Mouse (Mus musculus) kidney, adult 11 months (tissue): ENCODE measurements around the gene Hist1h4b.
"Not testable (repeated sequence)": the region's sequence is repeated elsewhere in the genome, so short reads cannot be mapped to it uniquely, and the experiment has no call there.

ENCODE experiments used
- DNase-seq: peaks from one replicate; pipeline ENCODE4 v3.0.0; 2022

Hist1h4b gene

DNA sequence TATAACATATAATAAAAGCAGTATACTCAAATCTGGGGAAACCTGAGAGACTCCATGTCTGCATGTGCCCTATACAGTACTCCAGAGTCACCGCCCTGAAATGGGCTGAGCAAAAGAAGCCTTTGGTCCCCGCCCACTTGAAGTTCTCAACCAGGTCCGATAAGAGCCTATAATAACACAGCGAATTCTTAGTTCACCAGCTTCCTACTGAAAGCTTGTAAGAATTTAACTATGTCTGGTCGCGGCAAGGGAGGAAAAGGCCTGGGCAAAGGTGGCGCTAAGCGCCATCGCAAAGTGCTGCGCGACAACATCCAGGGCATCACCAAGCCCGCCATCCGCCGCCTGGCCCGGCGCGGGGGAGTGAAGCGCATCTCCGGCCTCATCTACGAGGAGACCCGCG, at the start of gene Hist1h4b:
Gene Hist1h4b (plus strand): TSS at position 224 of the 400 bp plus-strand sequence.
- peak; percentile 89 for DNase-seq

DNA sequence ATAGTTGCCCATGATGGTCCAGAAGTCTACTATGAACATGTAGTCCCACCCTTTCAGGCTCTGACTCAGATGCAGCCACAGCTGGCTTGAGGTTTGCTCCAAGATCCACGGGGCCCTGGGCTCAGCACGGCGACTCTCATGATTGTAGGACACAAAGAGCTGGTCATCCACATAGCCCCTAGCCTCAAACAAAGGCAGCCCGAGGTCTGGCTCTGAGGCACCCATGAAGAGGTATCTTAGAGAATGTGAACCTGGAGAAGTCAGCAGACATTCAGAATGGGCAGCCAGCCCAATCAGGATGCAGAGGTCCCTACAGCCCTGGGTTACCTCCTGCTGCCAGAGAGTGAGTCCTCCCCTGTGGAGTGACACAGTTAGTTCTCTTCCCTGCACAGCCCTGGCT, 48.8 kb upstream of the Hist1h4b start:
- DNase-seq, result no peak

DNA sequence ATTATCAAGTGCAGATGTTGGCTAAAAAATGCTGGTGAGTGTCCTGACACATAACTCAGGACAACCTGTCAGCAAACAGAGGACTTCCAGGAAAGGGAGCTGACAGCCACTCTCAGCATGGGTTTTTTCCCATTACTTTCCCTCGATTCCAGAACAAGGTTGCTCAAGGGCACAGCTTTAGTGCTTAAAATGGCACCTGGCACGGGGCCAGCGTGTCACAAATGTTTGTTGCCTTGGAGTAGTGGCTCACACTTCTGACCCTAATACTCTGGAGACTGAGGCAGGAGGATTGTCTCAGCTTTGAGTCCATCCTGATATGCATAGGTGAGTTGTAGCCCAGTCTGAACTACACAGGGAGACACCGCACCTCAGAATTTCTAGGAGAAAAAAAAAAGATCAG, 48.2 kb upstream of the Hist1h4b start:
- DNase-seq, result no peak

DNA sequence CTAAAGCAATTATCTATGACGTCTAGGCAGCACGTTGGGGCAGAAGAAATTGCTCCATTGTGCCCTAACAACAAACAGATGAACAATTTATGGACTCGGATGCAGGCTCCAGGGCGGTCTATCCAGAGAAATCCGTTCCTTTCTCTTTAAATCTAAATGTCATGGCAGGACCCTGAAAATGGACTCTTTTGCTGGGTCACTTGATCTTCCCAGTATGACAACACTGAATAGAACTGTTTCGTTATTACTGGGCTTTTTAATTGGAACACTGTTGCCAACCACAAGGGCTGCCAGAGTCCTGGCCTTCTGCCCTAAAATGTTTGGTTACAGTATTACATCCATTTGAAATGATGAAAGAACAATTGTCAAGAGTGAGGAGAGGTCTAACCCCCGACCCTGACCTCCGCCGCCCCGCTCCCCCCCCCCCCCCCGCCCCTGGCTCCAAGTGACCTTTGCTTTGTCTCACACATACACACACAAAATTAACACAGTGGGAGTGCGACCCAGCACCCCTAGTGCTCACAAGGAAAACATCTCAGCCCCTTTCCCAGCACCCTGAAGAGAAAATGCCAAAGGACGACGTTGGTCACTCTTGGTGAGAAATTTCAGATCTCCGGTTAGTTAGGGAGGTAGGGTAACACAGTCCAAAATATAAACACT, 47.0 kb upstream of the Hist1h4b start:
- DNase-seq, result no peak

DNA sequence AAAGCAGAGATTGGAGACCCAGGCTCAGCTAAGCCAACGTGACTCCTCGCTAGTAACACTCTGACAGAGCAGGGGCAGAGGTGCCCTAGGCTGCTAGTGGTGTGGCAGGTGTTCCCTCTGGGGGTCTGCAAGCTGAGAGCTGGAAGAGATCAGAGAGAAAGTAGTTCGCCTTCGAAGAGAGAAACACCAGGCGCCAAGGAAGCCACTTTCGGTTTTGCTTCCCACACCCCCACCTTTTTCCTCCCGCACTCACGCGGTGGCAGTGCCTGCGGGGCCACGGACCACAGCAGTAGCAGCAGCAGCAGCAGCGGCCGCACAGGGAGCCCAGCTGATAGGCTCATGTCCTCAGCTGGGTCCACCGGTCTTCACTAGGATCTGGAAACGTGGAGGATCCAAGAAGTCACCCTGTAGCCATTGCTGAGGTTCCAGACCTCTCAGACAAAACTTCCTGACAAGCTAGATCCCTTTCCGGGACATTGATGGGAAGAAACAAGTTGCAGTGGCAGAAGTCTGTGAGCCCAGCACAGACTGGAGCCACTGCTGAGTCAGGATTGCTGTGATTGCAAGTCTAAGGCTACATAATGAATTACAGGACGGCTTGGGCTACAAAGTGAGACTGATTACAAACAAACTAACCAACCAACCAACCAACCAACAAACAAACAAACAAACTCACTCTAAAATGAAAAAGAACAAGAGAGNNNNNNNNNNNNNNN, 46.3 kb upstream of the Hist1h4b start, which contains the start of gene Hfe:
Gene Hfe (minus strand): TSS at position 481 of the 716 bp plus-strand sequence.
- DNase-seq, result peak; percentile 42

DNA sequence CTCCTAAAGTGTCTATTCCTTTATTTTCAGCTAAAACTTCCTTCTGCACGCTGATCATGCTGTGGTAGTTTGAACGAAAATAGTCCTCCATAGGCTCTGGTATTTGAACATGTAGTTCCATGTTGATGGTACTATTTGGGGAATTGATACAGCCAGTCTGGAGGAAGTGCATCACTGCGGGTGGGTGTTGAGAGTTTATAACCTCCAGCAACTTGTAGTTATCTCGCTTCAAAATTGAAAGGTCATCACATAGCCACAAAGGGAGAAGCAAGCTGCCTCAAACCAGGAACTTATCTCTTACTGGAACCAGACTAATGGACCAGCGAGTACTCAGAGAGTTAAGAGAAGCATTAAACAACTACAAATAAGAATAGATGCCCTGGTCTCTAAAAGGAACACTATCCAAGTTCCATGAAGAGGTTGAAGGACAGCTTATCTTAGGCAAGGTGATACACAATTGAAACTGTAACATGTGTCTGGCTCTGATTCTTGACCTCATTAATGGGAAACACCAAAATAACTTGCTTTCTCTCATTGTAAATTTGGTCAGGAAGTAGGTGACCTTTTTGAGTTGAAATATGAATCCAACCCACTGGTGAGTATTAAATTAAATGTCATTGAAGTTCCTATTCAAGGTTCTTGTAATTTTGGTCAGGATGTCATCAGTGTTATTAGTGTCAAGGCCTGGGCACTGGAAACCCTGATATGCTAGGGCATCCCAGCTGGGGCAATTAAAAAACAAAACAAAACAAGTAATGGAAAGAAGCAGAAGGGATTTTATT, 40.4 kb upstream of the Hist1h4b start:
- no peak for DNase-seq

DNA sequence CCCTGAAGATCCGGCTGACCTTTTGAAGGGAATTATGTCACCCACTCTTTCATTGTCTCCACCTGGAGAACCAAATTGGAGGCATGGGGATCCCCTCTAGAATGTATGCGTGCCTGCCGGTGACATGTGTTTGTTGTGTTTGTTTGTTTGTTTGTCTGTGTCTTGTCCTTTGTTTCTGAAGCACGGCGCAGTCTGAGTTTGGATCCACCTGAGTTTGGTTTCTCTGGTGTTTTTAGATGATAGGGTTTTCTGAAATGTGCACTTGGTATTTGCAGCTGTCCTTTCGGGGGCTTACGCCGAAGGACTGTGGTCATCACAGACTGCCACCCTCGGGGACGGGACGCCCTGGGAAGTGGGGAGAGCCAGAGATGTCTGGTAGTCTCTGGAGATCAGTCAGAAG, 39.6 kb upstream of the Hist1h4b start:
- no peak for DNase-seq

DNA sequence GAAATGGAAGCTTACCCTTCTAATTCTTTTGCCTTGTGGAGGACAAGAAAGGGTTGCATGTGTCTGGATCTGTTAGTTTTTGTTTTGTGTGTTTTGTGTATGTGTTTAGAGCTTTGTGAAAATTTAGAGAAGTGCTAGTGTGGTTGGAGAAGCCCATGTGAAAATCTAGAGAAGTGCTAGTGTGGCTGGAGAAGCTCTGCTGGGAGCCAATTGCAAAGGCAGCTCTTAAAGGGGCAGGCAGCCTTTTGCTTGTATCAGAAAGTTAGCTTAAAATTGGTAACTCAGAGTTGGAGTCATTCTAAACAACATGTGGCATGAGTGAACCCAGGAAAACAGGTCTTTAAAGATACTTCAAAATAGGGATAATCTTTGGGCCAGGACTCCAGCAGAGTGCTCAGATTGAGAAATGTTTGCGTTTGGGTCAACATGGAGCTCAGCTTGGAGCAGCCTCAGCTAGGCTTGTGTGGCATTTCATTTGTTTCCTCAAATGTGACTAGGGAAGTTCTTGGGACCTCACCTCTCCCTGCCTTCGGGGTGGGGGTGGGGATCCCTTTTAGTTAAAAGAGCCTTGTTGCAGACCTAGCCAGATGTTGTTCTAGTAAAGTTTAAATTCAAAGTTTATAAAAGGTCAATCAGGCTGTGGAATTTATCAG, 39.1 kb upstream of the Hist1h4b start:
- not testable (repeated sequence) for DNase-seq

DNA sequence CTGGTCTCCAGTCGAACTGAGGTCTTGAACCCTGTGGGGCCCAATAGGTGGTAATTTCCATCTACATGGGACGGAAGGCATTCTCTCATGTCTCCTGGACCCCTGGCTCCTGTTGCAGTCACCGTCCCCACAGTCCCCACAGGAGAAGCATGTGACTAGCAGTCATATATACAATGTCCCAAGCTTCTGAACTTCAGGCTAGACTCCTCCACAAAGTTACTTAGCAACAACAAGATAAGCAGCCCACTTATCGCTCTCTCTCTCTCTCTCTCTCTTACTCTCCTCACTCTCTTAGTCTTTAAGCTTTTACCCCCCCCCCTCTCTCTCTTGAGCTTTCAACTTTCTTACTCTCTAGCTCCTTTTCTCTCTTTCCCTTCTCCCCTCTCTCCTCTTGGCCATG, 32.6 kb upstream of the Hist1h4b start:
- no peak for DNase-seq

DNA sequence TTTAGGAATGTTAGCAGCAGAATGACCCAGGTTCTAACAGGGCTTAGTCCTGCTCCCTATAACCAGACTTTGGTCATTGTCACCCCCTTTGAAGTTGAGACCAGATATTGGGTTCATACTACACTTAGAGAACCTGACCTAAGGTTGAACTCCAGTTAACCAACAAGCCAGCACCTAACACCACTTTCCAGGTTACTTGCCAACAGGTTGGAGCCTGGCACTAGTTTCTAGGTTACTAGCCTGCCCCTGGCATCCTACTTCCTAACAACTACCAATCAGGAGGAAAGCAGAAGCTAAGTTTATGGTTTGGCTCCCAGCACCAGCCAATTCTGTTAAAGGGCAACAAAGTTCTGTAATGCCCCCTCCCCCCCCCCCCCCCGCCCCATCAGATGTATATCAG, 31.6 kb upstream of the Hist1h4b start:
- DNase-seq, result no peak

DNA sequence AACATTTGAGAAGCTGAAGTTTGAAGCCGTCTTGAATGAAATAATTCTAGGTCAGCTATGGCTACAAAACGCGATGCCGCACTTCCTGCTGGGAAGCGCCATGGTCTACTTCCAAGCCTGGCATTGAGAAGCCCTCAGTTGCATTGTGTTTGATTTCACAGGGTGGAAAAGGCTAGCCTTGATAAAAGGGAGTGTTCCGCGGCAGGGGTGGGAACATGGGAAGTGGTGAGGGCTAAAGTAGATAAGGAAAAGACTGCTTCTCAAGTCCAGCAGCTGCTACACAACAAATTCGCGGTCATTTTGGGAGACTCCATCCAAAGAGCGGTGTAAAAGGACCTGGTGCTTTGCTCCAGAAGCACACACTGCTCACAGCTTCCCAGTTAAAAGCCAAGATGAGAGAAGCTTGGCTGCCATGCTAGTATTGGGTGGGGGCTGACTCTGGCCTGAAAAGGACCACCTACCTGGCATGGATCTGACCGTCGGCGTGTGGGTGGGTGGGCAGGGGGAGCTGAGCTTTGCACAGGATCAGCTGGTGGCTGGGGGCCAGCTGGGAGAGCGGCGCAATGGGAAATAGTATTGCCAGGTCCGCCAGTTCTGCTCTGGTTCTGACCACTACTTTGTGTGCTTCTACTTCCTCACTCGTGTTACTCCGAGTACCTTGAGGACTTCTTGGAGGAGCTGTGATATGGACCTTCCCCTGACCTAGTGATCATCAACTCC, 28.2 kb upstream of the Hist1h4b start:
- no peak for DNase-seq

DNA sequence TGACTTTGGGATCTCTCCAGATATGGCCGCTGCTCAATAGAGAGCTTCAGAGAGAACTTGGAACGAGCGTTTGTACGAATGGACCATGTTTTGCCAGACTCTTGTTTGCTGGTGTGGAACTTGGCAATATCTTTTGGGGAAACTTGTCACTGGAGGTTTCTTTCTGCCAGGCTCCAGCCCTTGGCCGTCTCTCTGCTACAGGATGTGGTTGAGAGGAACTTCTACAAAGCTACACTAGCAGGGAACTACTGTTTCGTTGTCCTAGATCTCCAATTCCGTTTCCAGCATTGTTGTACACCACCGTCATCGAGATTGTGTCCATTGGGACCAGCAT, 27.7 kb upstream of the Hist1h4b start:
- no peak for DNase-seq

DNA sequence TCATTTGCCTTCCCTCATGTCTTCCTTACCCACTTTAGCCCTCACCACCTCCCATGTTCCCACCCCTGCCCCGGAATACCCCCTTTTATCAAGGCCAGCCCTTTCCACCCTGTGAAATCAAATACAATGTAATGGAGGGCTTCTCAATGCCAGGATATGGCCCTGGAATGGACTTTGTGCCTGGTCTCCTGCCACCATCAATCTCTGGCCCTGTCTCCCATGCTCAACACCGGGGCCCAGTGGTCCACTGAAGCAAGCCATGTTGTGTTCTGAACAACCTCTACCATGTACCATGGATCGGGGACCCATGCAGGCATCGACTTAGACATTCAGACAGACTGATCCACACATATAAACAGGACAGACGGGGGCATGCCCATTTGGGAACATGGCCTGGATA, 27.1 kb upstream of the Hist1h4b start:
- no peak for DNase-seq

DNA sequence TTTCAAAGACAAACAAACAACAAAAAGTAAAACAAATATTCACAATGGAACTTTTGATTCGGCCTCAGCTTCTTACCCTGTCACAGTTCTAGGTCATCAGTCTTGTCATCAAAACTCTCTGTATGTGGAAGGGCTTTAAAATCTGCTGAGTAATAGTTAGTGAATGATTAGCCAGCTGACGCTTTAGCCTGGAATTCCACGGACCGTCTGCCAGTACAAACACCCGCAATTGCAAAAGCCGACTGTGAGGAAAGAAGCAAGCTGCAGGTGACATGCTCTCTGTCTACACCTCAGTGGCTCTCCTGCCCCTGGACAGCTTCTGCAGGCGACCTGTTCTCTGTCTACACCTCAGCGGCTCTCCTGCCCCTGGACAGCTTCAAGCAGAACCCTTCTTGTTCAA, 26.3 kb upstream of the Hist1h4b start:
- DNase-seq, result peak; percentile 81

DNA sequence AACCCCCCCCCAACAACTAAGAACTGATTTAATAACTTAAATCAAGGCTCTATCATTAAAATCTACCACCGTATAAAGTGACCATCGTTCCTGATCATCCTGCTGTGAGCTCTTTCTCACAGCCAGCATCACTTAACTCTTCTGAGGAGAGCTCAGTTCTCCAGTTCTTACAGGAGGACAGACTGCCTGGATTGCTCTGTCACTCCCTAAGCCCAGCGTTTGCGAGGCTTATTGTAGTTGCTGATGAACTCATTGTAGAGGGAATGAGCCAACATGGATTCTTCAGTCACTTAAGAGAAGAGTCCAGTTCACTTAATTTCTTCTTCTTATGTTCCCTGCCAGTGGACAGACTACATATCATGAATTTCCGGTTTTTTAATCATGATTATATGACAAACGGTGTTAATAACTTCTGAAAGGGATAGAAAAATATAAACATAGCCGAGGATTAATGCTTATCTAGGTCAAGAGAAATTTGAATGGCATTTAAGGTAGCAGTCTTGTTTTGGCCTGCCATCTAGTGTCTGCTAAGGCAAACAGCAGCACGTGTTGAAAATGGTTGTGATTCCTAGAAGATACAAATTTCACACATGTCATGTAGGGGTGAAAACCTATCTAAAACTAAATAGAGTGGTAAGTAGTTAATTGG, 24.5 kb upstream of the Hist1h4b start:
- DNase-seq, result no peak

DNA sequence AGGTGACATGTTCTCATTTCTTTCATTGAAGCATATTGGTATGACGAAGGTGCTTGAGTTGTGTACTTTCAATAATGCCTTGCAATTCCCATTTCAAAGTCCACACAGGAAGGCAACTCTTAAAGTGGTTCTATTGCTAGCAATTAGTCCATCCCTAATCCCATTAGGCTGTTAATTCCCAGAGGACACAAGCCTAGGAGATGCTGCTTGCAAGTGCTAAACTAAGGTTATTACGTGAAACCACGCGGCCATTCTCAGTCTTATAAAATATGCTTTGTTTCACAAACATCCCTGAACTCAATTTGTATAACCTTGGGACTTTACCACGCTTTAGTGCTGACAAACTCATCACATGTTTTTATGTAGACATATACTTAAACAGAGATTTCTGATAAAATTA, 19.7 kb upstream of the Hist1h4b start:
- no peak for DNase-seq

DNA sequence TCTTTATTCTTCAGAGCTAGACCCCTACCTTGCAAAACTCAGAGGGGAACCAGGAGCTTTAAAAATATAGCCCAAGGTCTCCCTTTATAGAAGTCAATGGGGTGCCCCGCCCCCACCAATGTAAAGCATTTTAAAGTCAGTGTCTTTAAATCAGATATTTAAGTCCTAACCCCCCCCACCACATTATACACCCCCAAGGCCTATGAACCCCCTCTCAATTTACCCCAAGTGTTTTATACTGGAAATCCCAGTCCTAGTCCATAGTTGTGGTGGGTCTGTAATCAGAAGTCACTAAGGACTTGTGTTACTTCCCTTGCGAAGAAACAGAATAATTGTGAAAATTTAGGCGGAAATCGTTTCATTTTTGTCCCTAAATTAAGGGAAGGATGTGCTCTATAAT, 18.8 kb upstream of the Hist1h4b start:
- DNase-seq, result no peak

DNA sequence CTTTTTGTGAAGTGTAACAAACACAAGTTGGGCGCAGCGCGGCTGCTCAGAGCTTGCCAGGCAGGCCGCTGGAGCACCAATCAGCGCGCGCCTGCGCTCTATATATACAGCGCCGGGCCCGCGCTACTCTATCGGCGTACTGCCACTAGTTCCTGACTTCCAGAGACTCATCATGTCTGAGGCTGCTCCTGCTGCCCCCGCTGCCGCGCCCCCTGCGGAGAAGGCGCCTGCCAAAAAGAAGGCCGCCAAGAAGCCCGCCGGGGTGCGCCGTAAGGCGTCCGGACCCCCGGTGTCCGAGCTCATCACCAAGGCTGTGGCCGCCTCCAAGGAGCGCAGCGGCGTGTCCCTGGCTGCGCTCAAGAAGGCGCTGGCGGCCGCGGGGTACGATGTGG, 18.1 kb upstream of the Hist1h4b start, which contains the start of gene Hist1h1c:
Gene Hist1h1c (plus strand): TSS at position 132 of the 392 bp plus-strand sequence.
- DNase-seq, result peak; percentile 91

DNA sequence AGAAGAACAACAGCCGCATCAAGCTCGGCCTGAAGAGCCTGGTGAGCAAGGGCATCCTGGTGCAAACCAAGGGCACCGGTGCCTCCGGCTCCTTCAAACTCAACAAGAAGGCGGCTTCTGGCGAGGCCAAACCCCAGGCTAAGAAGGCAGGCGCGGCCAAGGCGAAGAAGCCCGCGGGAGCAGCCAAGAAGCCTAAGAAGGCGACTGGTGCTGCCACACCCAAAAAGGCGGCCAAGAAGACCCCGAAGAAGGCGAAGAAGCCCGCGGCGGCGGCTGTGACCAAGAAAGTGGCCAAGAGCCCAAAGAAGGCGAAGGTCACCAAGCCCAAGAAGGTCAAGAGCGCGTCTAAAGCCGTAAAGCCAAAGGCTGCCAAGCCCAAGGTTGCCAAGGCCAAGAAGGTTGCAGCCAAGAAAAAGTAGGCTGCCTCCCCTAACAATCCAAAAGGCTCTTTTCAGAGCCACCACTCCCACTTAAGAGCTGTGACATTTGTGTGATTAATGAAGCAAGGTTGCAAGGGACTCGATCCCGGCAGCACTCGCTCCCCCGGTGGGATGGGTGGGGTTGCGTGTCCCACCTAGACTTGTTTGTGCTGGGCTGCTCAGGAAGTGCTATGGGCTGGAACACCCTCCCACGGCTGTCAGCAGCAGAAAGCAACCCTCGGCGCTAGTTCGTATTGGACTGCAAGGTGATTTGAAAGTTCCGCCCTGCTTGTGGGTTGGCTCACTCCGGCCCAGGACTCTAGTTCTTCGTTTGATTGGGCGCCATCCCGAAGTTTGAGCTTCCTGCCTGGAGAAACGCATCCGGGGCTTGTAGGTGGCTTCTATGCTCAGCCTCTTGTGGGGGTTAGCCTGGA, 17.5 kb upstream of the Hist1h4b start:
- DNase-seq, result peak; percentile 98

DNA sequence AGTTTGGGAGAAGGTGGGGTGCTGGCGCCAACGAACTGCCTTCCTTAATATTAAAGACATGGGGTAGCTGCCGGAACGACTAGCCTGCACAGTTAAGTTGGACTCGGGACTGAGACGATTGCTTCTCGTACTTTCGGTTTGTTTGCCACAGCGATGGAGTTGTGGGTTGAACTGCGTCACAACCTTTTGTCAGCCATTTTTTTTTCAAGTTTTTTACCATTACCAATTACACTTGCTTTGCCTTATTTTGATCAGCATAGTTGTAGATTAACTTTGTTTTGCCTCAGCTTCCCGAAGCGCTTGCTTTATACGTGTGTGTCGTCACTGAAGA, 16.9 kb upstream of the Hist1h4b start:
- DNase-seq, result no peak

DNA sequence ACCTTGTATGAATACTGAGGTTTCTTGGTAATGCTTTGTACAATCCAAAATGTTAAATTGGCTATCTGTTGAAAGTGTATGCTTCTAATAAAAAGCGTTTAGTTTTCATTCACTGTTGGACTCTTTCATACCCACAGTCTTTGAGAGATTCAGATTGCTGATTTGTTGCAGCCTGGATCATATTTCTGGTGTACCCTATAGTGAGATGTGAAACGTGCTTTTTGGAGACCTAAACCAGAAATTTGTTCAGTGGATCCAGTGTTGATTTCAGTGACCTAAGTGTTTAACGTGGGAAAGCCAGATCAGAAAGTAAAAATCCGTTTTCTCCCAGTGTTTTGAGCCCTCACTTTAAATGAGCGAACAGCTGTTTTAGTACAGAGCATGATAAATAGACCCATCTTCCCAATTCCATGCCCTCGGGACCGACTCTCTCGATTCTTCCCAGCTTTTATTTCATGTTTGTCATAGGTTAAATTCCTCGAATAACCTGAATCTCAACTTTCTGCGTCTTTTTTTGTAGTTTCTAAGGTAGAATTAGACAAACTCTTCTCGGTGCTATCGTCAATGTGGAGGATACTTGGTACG, 16.5 kb upstream of the Hist1h4b start:
- no peak for DNase-seq
